Mouse (Mus musculus) G1E (cell line): ENCODE results near the gene Clcn5. TPM values are rescaled to one million over a fixed set of nuclear protein-coding genes. Genes with fewer than 3 reads are reported as not detected.

Source experiments
- ATAC-seq: 2 replicates; pipeline ENCODE4 v1.8.0; 2016; ENCODE audit warnings: mild to moderate bottlenecking; ENCODE audit not compliant: insufficient number of reproducible peaks, poor library complexity, low FRiP score, severe bottlenecking; ENCODE audit errors: extremely low read depth
- DNase-seq: peaks from one replicate; pipeline ENCODE4 v3.0.0; 2012; ENCODE audit warnings: low spot score
- H3K27me3 ChIP-seq: 2 replicates; pipeline ENCODE4 v1.6.1; 2012; ENCODE audit warnings: mild to moderate bottlenecking, low read length, inconsistent platforms; ENCODE audit not compliant: insufficient read depth
- H3K36me3 ChIP-seq: replicated peaks from 2 replicates; pipeline ENCODE3; 2012; ENCODE audit warnings: mild to moderate bottlenecking, inconsistent platforms
- H3K4me1 ChIP-seq: 2 replicates; pipeline ENCODE4 v1.6.1; 2012; ENCODE audit warnings: low read depth, low read length, inconsistent platforms, mixed read lengths; ENCODE audit not compliant: insufficient read depth
- H3K4me3 ChIP-seq: 2 replicates; pipeline ENCODE4 v1.5.1; 2012; ENCODE audit warnings: low read depth, mild to moderate bottlenecking, inconsistent platforms, low read length, moderate library complexity, mixed read lengths
- H3K9me3 ChIP-seq: replicated peaks from 2 replicates; pipeline ENCODE4 v1.6.1; 2012; ENCODE audit warnings: inconsistent platforms
- CTCF ChIP-seq: IDR thresholded peaks from 2 replicates; pipeline ENCODE4 v1.5.1; 2012; ENCODE audit warnings: low read depth, low read length, inconsistent platforms, mixed read lengths
- GATA1 ChIP-seq: IDR thresholded peaks from 2 replicates; pipeline ENCODE4 v1.6.1; 2012; ENCODE audit warnings: borderline replicate concordance, low read length, inconsistent platforms, mixed read lengths
- GATA2 ChIP-seq: IDR thresholded peaks from 2 replicates; pipeline ENCODE4 v1.6.1; 2012; ENCODE audit warnings: low read depth, low read length, inconsistent platforms, borderline replicate concordance
- POLR2AphosphoS5 ChIP-seq: IDR thresholded peaks from 2 replicates; pipeline ENCODE4 v1.6.1; 2012; ENCODE audit warnings: low read depth, low read length, inconsistent platforms; ENCODE audit not compliant: insufficient replicate concordance
- TAL1 ChIP-seq: conservative IDR thresholded peaks from 2 replicates; pipeline ENCODE4 v1.6.1; 2012; ENCODE audit warnings: low read depth, low read length, inconsistent platforms, mixed read lengths
- polyA plus RNA-seq: library from polyadenylated mRNA; stranded (reverse); fragments of >175 nt; gene quantifications from 2 replicates; pipeline ENCODE4 v1.2.3, GENCODE M21; 2012
- total RNA-seq, 2 experiments: library from RNA; stranded (forward) in 1 of 2; stranded (reverse) in 1 of 2; fragments of 200-1000 nt in 1 of 2; fragments of >200 nt in 1 of 2; fragmentation: Nextera tagmentation in 1 of 2; gene quantifications; 2 replicates each; pipeline ENCODE4 v1.2.3; 2014 to 2017

The Clcn5 gene
- 27.7 and 35.3 TPM in 2 replicates for total RNA-seq (2014; fragmentation: Nextera tagmentation)
- total RNA-seq (2017) = 23.9 and 29.6 TPM in 2 replicates
- polyA plus RNA-seq = 5.5 and 7.0 TPM in 2 replicates

DNA sequence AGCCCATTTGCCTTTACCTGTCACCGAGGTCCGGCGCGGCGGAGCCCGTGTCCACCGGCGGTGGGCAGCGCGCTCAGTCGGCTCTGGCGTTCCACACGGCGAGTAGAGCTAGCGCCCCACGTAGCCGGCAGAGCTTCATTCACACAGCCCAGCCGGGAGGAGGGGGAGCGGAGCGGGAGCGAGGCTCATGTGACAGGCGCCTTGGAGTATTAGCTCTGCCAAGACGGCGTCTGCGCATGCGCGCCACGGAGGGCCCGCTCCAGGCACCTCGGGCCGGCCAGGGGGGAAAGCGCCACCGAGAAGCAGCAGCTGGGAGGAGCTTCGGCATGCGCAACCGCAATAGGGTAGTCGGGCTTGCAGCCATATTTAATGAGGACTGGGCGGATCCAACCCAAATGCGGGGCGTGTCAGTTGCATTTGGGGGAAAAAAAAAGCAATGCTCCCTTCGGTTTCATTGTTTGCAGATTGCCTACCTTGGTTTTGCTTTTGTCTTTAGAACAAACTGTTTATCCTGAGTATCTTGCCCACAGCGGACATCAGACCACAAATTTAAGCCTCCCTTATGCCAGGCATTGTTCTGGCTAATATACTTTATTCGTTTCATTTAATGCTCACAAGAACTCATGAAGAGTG is at the start of gene Clcn5:
TSS of gene Clcn5 (minus strand) at position 270 of the 633 bp plus-strand sequence.
- Histone ChIP-seq H3K4me1 (peaks cover 8% of the 10 kb centered on the region; the same call in 1 of the 2 replicates), H3K36me3 (peaks cover 11% of the 10 kb centered on the region), H3K9me3 (no peaks in the 10 kb centered on the region), H3K4me3 (peak within 1 kb of the TSS; percentile 80), H3K27me3 (no peaks in the 10 kb centered on the region)
- TF ChIP-seq GATA1 = no peak
- no peak for TF ChIP-seq POLR2AphosphoS5
- TF ChIP-seq CTCF = no peak
- TF ChIP-seq GATA2 = no peak
- TF ChIP-seq TAL1 = no peak
- DNase-seq = peak; percentile 78
- ATAC-seq = peak; percentile 92

DNA sequence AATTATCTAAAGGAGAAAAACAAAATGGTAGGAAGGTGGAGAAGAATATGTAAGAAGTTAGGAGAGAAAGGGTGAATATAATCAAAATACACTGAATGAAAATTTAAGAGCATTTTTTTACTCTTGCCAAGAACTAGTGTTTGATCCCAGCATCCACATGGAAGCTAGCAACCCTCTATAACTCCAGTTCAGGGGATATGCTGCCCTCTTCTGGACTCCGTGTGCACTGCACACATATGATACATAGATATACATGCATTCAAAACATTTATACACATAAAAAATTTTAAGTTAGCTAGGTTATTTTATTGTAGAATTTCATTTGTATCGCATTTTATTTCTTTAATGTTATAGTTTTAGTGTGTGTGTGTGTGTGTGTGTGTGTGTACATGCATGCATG is 6.3 kb upstream of the Clcn5 start:
- DNase-seq = no peak
- Histone ChIP-seq H3K4me1 (no peaks in the 10 kb centered on the region), H3K9me3 (no peaks in the 10 kb centered on the region), H3K27me3 (peaks cover 5% of the 10 kb centered on the region), H3K36me3 (no peaks in the 10 kb centered on the region), H3K4me3 (no peak overlapping the region)
- ATAC-seq = no peak; the same call in 1 of the 2 replicates
- TF ChIP-seq CTCF (0 out of 2 replicates have a peak, but pooled peaks have one; percentile 11), POLR2AphosphoS5 (no peak)

DNA sequence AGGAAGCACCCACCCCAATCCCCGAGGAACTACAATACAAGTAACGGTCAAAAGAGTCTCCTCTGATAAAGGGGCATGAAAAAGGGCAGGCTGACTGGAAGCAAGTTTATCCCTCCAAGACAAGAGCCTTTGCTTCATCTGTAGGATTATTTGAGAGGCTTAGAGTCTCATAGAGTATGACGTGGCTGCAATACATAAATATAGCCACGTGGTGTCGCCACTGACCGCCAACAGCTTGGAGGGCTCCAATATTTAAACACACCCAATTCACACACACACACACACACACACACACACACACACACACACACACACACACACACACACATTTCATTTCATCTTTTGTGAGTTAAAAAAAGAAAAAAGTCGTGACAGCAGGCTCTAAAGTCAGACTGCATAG is 3.1 kb upstream of the Clcn5 start:
- TF ChIP-seq CTCF (peak; percentile 23; the same call in 1 of the 2 replicates), TAL1 (no peak), POLR2AphosphoS5 (no peak)
- ATAC-seq = no peak
- Histone ChIP-seq H3K27me3 (no peaks in the 10 kb centered on the region), H3K9me3 (no peaks in the 10 kb centered on the region), H3K4me3 (no peak overlapping the region), H3K4me1 (no peaks in the 10 kb centered on the region), H3K36me3 (no peaks in the 10 kb centered on the region)
- DNase-seq = no peak

DNA sequence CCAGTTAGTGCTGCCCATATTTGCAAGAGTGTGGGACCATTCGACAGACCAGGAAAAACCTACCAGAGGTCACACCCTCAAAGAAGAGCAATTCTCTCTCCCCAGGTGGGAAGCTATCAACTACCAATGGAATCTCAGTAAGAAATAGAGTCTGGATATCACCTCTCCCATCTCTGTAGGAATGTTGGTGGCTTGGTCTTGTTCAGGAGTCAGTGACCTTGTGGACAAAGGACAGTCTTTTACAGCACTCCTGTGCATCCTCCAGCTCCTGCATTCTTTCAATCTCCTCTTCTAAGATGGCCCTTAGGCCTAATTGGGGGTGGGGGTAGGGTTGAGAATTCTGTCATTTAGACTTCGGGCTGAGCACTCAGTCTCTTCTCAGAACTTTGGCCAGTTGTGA is 1.4 kb upstream of the Clcn5 start:
- H3K4me1 ChIP-seq = peaks cover 5% of the 10 kb centered on the region; the same call in 1 of the 2 replicates

DNA sequence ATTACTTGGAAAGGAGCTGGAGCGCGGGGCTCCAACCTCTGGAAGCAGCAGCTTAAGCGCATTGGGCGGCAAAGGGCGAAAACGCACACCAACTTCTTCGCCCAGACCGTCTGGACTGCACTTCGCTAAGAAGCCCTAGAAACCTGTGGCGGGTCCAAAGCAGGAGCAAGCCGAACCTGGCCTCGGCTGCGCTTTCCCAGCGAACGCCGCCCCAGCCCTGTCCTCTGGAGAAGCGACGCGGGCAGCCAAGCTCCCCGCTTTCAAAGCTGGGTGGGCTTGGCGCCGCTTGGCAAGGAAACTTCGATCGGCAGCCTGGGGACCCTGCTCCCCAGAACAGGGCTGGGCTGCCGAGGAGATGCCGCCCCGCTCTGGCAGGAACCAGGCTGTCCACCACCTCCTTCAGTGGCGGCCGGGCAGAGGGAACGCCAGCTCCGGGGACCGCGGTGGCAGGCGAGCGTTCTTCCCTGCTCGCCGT is 570 bp downstream of the Clcn5 start:
- TF ChIP-seq GATA1 = no peak
- no peak for TF ChIP-seq GATA2
- no peak for TF ChIP-seq POLR2AphosphoS5
- TF ChIP-seq CTCF = no peak
- no peak for TF ChIP-seq TAL1
- ATAC-seq (no peak), DNase-seq (peak; percentile 22)
- no peaks in the 10 kb centered on the region for H3K27me3 ChIP-seq
- peak overlapping the region; percentile 80 for H3K4me3 ChIP-seq
- H3K36me3 ChIP-seq = peaks cover 11% of the 10 kb centered on the region
- H3K4me1 ChIP-seq = peaks cover 8% of the 10 kb centered on the region; the same call in 1 of the 2 replicates
- no peaks in the 10 kb centered on the region for H3K9me3 ChIP-seq

More for the DNA sequence above, 1.4 kb upstream of the Clcn5 start:
- no peaks in the 10 kb centered on the region for H3K9me3 ChIP-seq
- H3K27me3 ChIP-seq = no peaks in the 10 kb centered on the region
- TF ChIP-seq TAL1 (no peak), GATA2 (no peak), POLR2AphosphoS5 (no peak), GATA1 (no peak), CTCF (no peak)
- no peak overlapping the region for H3K4me3 ChIP-seq
- no peak for ATAC-seq
- no peak for DNase-seq
- peaks cover under 1% of the 10 kb centered on the region for H3K36me3 ChIP-seq

DNA sequence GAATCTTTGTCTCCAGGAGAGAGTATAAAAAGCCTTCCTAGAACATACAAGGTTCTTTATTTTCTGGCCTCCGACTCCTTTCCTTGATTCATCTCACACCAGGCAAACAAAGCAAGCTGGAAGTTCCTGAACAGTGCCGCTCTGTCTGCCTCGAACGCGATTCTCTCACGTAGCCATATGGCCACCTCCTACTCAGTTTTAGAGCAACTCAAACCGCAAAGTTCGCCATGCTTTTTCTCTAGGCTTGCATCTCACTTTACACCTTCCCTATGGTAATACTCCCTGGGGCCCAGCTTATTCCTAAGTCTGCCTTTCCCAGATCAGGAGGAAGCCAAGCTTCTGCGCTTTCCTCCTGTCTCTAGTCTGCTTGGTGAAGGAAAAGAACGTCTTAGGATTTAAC is 4.0 kb downstream of the Clcn5 start:
- peaks cover 11% of the 10 kb centered on the region for H3K36me3 ChIP-seq
- no peaks in the 10 kb centered on the region for H3K9me3 ChIP-seq
- H3K27me3 ChIP-seq = no peaks in the 10 kb centered on the region
- ATAC-seq = no peak
- TF ChIP-seq TAL1 = no peak
- TF ChIP-seq GATA1 = no peak
- peaks cover 8% of the 10 kb centered on the region; the same call in 1 of the 2 replicates for H3K4me1 ChIP-seq
- no peak for DNase-seq
- no peak overlapping the region for H3K4me3 ChIP-seq
